Mouse (Mus musculus) lung, adult 2 months (tissue): ENCODE measurements around the gene Lyrm7. TPM values are rescaled to one million over a fixed set of nuclear protein-coding genes. Genes with fewer than 3 reads are reported as not detected.

ENCODE experiments used
- DNase-seq: peaks from one replicate; pipeline ENCODE4 v3.0.0; 2022
- H3K4me1 ChIP-seq: fragments of 200-500 bp; 2 replicates; pipeline ENCODE4 v1.6.1; 2011; ENCODE audit warnings: low read length; ENCODE audit not compliant: control insufficient read depth, insufficient read depth
- H3K4me3 ChIP-seq: fragments of 200-500 bp; replicated peaks from 2 replicates; pipeline ENCODE3; 2011; ENCODE audit warnings: low read depth, mild to moderate bottlenecking, control low read depth, low read length; ENCODE audit errors: extremely low read depth
- CTCF ChIP-seq: fragments of 200-500 bp; IDR thresholded peaks from 2 replicates; pipeline ENCODE4 v1.5.1; 2011; ENCODE audit warnings: mild to moderate bottlenecking, low read length, control low read depth; ENCODE audit not compliant: insufficient read depth
- POLR2A ChIP-seq: fragments of 200-500 bp; IDR thresholded peaks from 2 replicates; pipeline ENCODE4 v1.6.1; 2011; ENCODE audit warnings: low read depth, mild to moderate bottlenecking, control low read depth, low read length, borderline replicate concordance; ENCODE audit errors: extremely low read depth
- WGBS: fragments of 180-500 bp; shearing (Covaris S2); methylation state at CpG from one replicate; pipeline ENCODE4 v1.1.7; 2018; 5-methylcytosine and 5-hydroxymethylcytosine counted together
- polyA plus RNA-seq: library from polyadenylated mRNA; depleted of rRNA; stranded (reverse); fragments of >200 nt; gene quantifications from 2 replicates; pipeline ENCODE4 v1.2.3, GENCODE M21; 2012

The Lyrm7 gene
- polyA plus RNA-seq, 1 experiment = 0.40 TPM

- Histone ChIP-seq H3K4me3 (no peak overlapping the region), H3K4me1 (peaks cover 14% of the 10 kb centered on the region)
- no peak for DNase-seq
- 61% methylated on average over 5 of the region's 5 CpGs for WGBS
- no peak for TF ChIP-seq POLR2A
- no peak for TF ChIP-seq CTCF
These were observed 23.6 kb upstream of the Lyrm7 start for GRCm38 (mm10) chr11:54884197-54884828.

- 46% methylated on average over 8 of the region's 8 CpGs for WGBS
- TF ChIP-seq CTCF (peak; percentile 24; the same call in 1 of the 2 replicates), POLR2A (no peak)
- Histone ChIP-seq H3K4me3 (no peak overlapping the region), H3K4me1 (peaks cover 14% of the 10 kb centered on the region)
- DNase-seq = no peak
These were observed 22.0 kb upstream of the Lyrm7 start for GRCm38 (mm10) chr11:54882671-54883070.

GRCm38 (mm10) chr11:54881051-54881474, 20.3 kb upstream of the Lyrm7 start:
- TF ChIP-seq POLR2A = no peak
- TF ChIP-seq CTCF = no peak

GRCm38 (mm10) chr11:54879922-54880321, 19.2 kb upstream of the Lyrm7 start:
- Histone ChIP-seq H3K4me3 (no peak overlapping the region), H3K4me1 (peaks cover 10% of the 10 kb centered on the region)
- WGBS = 52% methylated on average over 10 of the region's 10 CpGs
- TF ChIP-seq POLR2A (no peak), CTCF (no peak)
- no peak for DNase-seq

More at GRCm38 (mm10) chr11:54881051-54881474, 20.3 kb upstream of the Lyrm7 start:
- no peak for DNase-seq
- 22% methylated on average over 2 of the region's 2 CpGs for WGBS
- H3K4me1 ChIP-seq = peaks cover 14% of the 10 kb centered on the region
- H3K4me3 ChIP-seq = no peak overlapping the region

GRCm38 (mm10) chr11:54879434-54879833, 18.7 kb upstream of the Lyrm7 start:
- no peak for DNase-seq
- Histone ChIP-seq H3K4me3 (no peak overlapping the region), H3K4me1 (peaks cover 10% of the 10 kb centered on the region)
- no peak for TF ChIP-seq POLR2A
- peak; percentile 48; the same call in 1 of the 2 replicates for TF ChIP-seq CTCF
- 17% methylated on average over 4 of the region's 4 CpGs for WGBS

- no peak for DNase-seq
- no peak overlapping the region for H3K4me3 ChIP-seq
- peaks cover 8% of the 10 kb centered on the region for H3K4me1 ChIP-seq
- TF ChIP-seq CTCF (no peak), POLR2A (no peak)
- WGBS = 62% methylated on average over 6 of the region's 6 CpGs
These were observed 18.2 kb upstream of the Lyrm7 start for GRCm38 (mm10) chr11:54878893-54879292.

- TF ChIP-seq POLR2A = no peak
- TF ChIP-seq CTCF = no peak
- DNase-seq = no peak
- Histone ChIP-seq H3K4me3 (no peak overlapping the region), H3K4me1 (peaks cover 5% of the 10 kb centered on the region)
- WGBS = 86% methylated on average over 5 of the region's 5 CpGs
These were observed 15.3 kb upstream of the Lyrm7 start for GRCm38 (mm10) chr11:54876031-54876430.

GRCm38 (mm10) chr11:54871831-54872537, 11.3 kb upstream of the Lyrm7 start:
- no peak for TF ChIP-seq CTCF
- no peak for TF ChIP-seq POLR2A
- H3K4me1 ChIP-seq = peaks cover 6% of the 10 kb centered on the region
- no peak for DNase-seq
- H3K4me3 ChIP-seq = no peak overlapping the region
- 64% methylated on average over 7 of the region's 7 CpGs for WGBS

GRCm38 (mm10) chr11:54869318-54869717, 8.6 kb upstream of the Lyrm7 start:
- 65% methylated on average over 3 of the region's 3 CpGs for WGBS
- DNase-seq = no peak
- H3K4me3 ChIP-seq = no peak overlapping the region
- peaks cover 7% of the 10 kb centered on the region for H3K4me1 ChIP-seq
- no peak for TF ChIP-seq POLR2A
- TF ChIP-seq CTCF = no peak

- H3K4me1 ChIP-seq = peaks cover 7% of the 10 kb centered on the region
- WGBS = 67% methylated on average over 2 of the region's 2 CpGs
These were observed 7.7 kb upstream of the Lyrm7 start for GRCm38 (mm10) chr11:54868445-54868844.

More at GRCm38 (mm10) chr11:54868445-54868844, 7.7 kb upstream of the Lyrm7 start:
- H3K4me3 ChIP-seq = no peak overlapping the region
- TF ChIP-seq CTCF (no peak), POLR2A (no peak)
- DNase-seq = no peak
